Mouse (Mus musculus) limb, embryonic 14.5 days (tissue): ENCODE data around the gene Ccdc92b. TPM values are rescaled to one million over a fixed set of nuclear protein-coding genes. Genes with fewer than 3 reads are reported as not detected.

Experiments
- ATAC-seq: fragments of 200-750 bp; cut with Nextera tagmentation; 2 replicates; pipeline ENCODE4 v1.8.0; 2017; ENCODE audit warnings: low read depth, moderate number of reproducible peaks, moderate TSS enrichment; ENCODE audit not compliant: low FRiP score
- DNase-seq: peaks from one replicate; pipeline ENCODE4 v3.0.0-alpha.2; 2015; ENCODE audit warnings: low spot score
- H3K27ac ChIP-seq: fragments of 300-500 bp; sonication (generic); replicated peaks from 2 replicates; pipeline ENCODE4 v1.5.1; 2014; ENCODE audit warnings: low read depth, mild to moderate bottlenecking, low read length, moderate library complexity, mixed read lengths
- H3K27me3 ChIP-seq: fragments of 300-500 bp; sonication (generic); 2 replicates; pipeline ENCODE4 v1.6.1; 2014; ENCODE audit warnings: low read length, mixed read lengths; ENCODE audit not compliant: control insufficient read depth, insufficient read depth
- H3K36me3 ChIP-seq: fragments of 300-500 bp; sonication (generic); 2 replicates; pipeline ENCODE4 v1.6.1; 2014; ENCODE audit warnings: mild to moderate bottlenecking, low read length, moderate library complexity, mixed read lengths; ENCODE audit not compliant: control insufficient read depth, insufficient read depth
- H3K4me1 ChIP-seq: fragments of 300-500 bp; sonication (generic); 2 replicates; pipeline ENCODE4 v1.6.1; 2014; ENCODE audit warnings: antibody characterized with exemption, low read length, mixed read lengths; ENCODE audit not compliant: control insufficient read depth, insufficient read depth
- H3K4me2 ChIP-seq: fragments of 300-500 bp; sonication (generic); replicated peaks from 2 replicates; pipeline ENCODE4 v1.6.1; 2014; ENCODE audit warnings: low read depth, mild to moderate bottlenecking, low read length, moderate library complexity; ENCODE audit not compliant: severe bottlenecking
- H3K4me3 ChIP-seq: fragments of 300-500 bp; sonication (generic); replicated peaks from 2 replicates; pipeline ENCODE4 v1.5.1; 2014; ENCODE audit warnings: low read length
- H3K9ac ChIP-seq: fragments of 300-500 bp; sonication (generic); 2 replicates; pipeline ENCODE4 v1.6.1; 2014; ENCODE audit warnings: mild to moderate bottlenecking, low read depth, low read length, moderate library complexity; ENCODE audit not compliant: severe bottlenecking
- H3K9me3 ChIP-seq: fragments of 300-500 bp; sonication (generic); 2 replicates; pipeline ENCODE4 v1.6.1; 2016; ENCODE audit warnings: low read length; ENCODE audit not compliant: control insufficient read depth
- POLR2A ChIP-seq: fragments of 200-500 bp; IDR thresholded peaks from 2 replicates; pipeline ENCODE4 v1.8.0; 2012; ENCODE audit warnings: inconsistent platforms, mild to moderate bottlenecking, moderate library complexity, borderline replicate concordance; ENCODE audit not compliant: insufficient read depth, insufficient read length; ENCODE audit errors: extremely low read depth
- WGBS: fragments of 180-500 bp; shearing (Covaris S2); extraction: QIAGEN DNeasy Blood & Tissue Kit; methylation state at CpG from one replicate; pipeline ENCODE4 v1.1.7; 2014; 5-methylcytosine and 5-hydroxymethylcytosine counted together
- polyA plus RNA-seq, 2 experiments: library from polyadenylated mRNA; depleted of rRNA in 1 of 2; stranded (reverse) in 1 of 2; unstranded in 1 of 2; fragments of >200 nt; fragmentation: Nextera tagmentation in 1 of 2; extraction: Ambion mirVana in 1 of 2; gene quantifications; 2 replicates each; pipeline versions ENCODE4 v1.2.1 to v1.2.3; 2012 to 2014

Gene Ccdc92b
- polyA plus RNA-seq, 2 experiments = 0.36 to 0.50 TPM

- H3K27me3 ChIP-seq = peaks cover 37% of the 10 kb centered on the region
- ATAC-seq (no peak), DNase-seq (no peak)
- H3K9ac ChIP-seq = no peak overlapping the region
- no peak overlapping the region for H3K4me2 ChIP-seq
- WGBS = 58% methylated on average over 5 of the region's 5 CpGs
- H3K36me3 ChIP-seq = no peaks in the 10 kb centered on the region
- no peaks in the 10 kb centered on the region for H3K9me3 ChIP-seq
- H3K4me3 ChIP-seq = no peak overlapping the region
- no peak for TF ChIP-seq POLR2A
- H3K27ac ChIP-seq = no peak overlapping the region
- no peaks in the 10 kb centered on the region for H3K4me1 ChIP-seq
Measured at GRCm38 (mm10) chr11:74586401-74586800, 33.0 kb upstream of the Ccdc92b start.

- Histone ChIP-seq H3K4me2 (peak overlapping the region; percentile 49), H3K4me1 (no peaks in the 10 kb centered on the region), H3K27ac (no peak overlapping the region), H3K27me3 (peaks cover 42% of the 10 kb centered on the region), H3K4me3 (peak overlapping the region; percentile 32), H3K36me3 (no peaks in the 10 kb centered on the region), H3K9me3 (no peaks in the 10 kb centered on the region), H3K9ac (no peak overlapping the region)
- TF ChIP-seq POLR2A = no peak
- ATAC-seq = no peak
- 4% methylated on average over 63 of the region's 66 CpGs for WGBS
- no peak for DNase-seq
Measured at GRCm38 (mm10) chr11:74589401-74590238, 29.8 kb upstream of the Ccdc92b start.

DNA sequence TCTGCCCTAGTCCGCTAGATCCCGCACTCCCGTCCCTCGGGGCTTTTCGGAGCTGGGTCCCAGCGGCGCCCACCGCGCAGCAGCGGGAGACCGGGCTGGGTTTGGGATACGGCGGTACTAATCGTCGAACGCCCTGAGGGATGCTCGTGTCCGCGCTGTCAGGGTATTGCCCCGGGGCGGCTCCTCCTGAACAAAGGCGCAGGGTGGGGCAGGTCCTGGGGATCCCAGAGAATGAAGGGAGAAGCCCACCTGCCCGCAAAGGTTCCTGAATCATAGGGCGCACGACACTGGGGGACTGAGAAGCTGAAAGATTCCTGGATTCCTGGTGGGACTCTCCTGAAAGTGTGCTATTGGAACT is 29.2 kb upstream of the Ccdc92b start:
- ATAC-seq = no peak
- TF ChIP-seq POLR2A = no peak
- H3K4me1 ChIP-seq = no peaks in the 10 kb centered on the region
- no peak overlapping the region for H3K9ac ChIP-seq
- peak overlapping the region; percentile 49 for H3K4me2 ChIP-seq
- WGBS = 2% methylated on average over 24 of the region's 25 CpGs
- no peak for DNase-seq
- H3K9me3 ChIP-seq = no peaks in the 10 kb centered on the region
- peak overlapping the region; percentile 32 for H3K4me3 ChIP-seq
- H3K36me3 ChIP-seq = no peaks in the 10 kb centered on the region
- H3K27ac ChIP-seq = no peak overlapping the region
- peaks cover 42% of the 10 kb centered on the region for H3K27me3 ChIP-seq

DNA sequence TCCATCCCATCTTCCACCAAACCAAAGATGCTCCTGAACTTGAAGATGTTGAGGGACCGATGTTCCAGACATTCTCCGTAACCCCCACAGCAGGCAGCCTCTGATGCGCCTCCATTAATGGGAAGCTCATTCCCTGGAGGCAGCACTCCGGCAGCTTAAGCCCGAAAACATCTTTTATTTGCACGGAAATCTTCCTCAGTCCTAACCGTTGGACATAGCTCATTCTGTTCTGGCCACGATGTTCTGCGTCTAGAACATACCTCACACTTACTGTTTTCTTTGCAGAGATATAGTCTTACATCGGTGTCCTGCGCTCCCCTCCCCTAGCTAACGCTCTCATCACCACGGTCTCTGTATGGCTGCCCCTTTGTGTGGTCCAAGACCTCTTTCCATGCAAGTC is 28.7 kb upstream of the Ccdc92b start:
- H3K4me2 ChIP-seq = no peak overlapping the region
- H3K9ac ChIP-seq = no peak overlapping the region
- 38% methylated on average over 13 of the region's 13 CpGs for WGBS
- no peaks in the 10 kb centered on the region for H3K4me1 ChIP-seq
- TF ChIP-seq POLR2A = no peak
- peaks cover 42% of the 10 kb centered on the region for H3K27me3 ChIP-seq
- H3K27ac ChIP-seq = no peak overlapping the region
- no peaks in the 10 kb centered on the region for H3K9me3 ChIP-seq
- H3K4me3 ChIP-seq = no peak overlapping the region
- ATAC-seq = no peak
- DNase-seq = no peak
- H3K36me3 ChIP-seq = no peaks in the 10 kb centered on the region

DNA sequence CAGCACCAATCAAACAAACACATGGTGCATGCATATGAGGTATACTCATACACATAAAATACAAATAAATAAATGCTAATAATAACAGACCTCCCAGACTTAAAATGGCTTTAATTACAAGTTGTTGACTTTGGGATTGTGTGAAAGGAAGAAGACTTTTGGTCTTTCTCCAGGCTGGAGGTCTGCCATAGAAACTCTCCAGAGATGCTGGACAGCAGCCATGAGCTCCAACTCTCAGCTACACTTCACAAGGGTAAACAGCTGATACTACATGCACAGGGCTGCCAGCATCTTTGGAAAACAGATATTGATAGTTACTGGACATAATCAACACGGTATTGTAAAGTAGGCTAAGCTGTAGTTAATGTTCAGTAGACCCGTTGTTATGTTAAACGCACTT is 27.2 kb upstream of the Ccdc92b start:
- DNase-seq (no peak), ATAC-seq (no peak)
- 84% methylated on average over 3 of the region's 3 CpGs for WGBS
- Histone ChIP-seq H3K27me3 (peaks cover 42% of the 10 kb centered on the region), H3K9me3 (no peaks in the 10 kb centered on the region), H3K27ac (no peak overlapping the region), H3K4me1 (no peaks in the 10 kb centered on the region), H3K36me3 (no peaks in the 10 kb centered on the region), H3K4me3 (no peak overlapping the region), H3K9ac (no peak overlapping the region), H3K4me2 (no peak overlapping the region)
- TF ChIP-seq POLR2A = no peak
